Mouse (Mus musculus) intestine, embryonic 14.5 days (tissue): ENCODE measurements around the gene Cdkn1a. TPM values are rescaled to one million over a fixed set of nuclear protein-coding genes. Genes with fewer than 3 reads are reported as not detected.
"Not testable (repeated sequence)": the region's sequence is repeated elsewhere in the genome, so short reads cannot be mapped to it uniquely, and the experiment has no call there.

Source experiments
- ATAC-seq: fragments of 200-750 bp; cut with Nextera tagmentation; replicated peaks from 2 replicates; pipeline ENCODE4 v1.8.0; 2017; ENCODE audit warnings: low read depth, moderate number of reproducible peaks, moderate TSS enrichment, moderate library complexity; ENCODE audit not compliant: low FRiP score, low TSS enrichment
- DNase-seq: peaks from one replicate; pipeline ENCODE4 v3.0.0-alpha.2; 2018; ENCODE audit warnings: low spot score
- H3K27ac ChIP-seq: fragments of 300-500 bp; sonication (generic); 2 replicates; pipeline ENCODE4 v1.5.1; 2014; ENCODE audit warnings: low read depth, mild to moderate bottlenecking, control low read depth
- H3K27me3 ChIP-seq: fragments of 300-500 bp; sonication (generic); replicated peaks from 2 replicates; pipeline ENCODE4 v1.6.1; 2014; ENCODE audit warnings: low read length, control low read depth; ENCODE audit not compliant: control insufficient read depth, insufficient read depth
- H3K36me3 ChIP-seq: fragments of 300-500 bp; sonication (generic); 2 replicates; pipeline ENCODE4 v1.6.1; 2014; ENCODE audit warnings: low read length, control low read depth; ENCODE audit not compliant: control insufficient read depth, insufficient read depth
- H3K4me1 ChIP-seq: fragments of 300-500 bp; sonication (generic); replicated peaks from 2 replicates; pipeline ENCODE4 v1.6.1; 2014; ENCODE audit warnings: low read length, control low read depth, mixed read lengths; ENCODE audit not compliant: control insufficient read depth, insufficient read depth
- H3K4me2 ChIP-seq: fragments of 300-500 bp; sonication (generic); 2 replicates; pipeline ENCODE4 v1.6.1; 2014; ENCODE audit warnings: low read length
- H3K4me3 ChIP-seq: fragments of 300-500 bp; sonication (generic); 2 replicates; pipeline ENCODE4 v1.5.1; 2014; ENCODE audit warnings: low read depth, low read length, control low read depth, mixed read lengths
- H3K9ac ChIP-seq: fragments of 300-500 bp; sonication (generic); 2 replicates; pipeline ENCODE4 v1.6.1; 2014; ENCODE audit warnings: mild to moderate bottlenecking, low read length
- H3K9me3 ChIP-seq: fragments of 300-500 bp; sonication (generic); 2 replicates; pipeline ENCODE4 v1.6.1; 2016; ENCODE audit warnings: low read length, control low read depth; ENCODE audit not compliant: control insufficient read depth
- WGBS: fragments of 180-500 bp; shearing (Covaris S2); extraction: QIAGEN DNeasy Blood & Tissue Kit; methylation state at CpG from one replicate; pipeline ENCODE4 v1.1.7; 2014; 5-methylcytosine and 5-hydroxymethylcytosine counted together
- polyA plus RNA-seq: library from polyadenylated mRNA; unstranded; fragments of >200 nt; fragmentation: Nextera tagmentation; extraction: Ambion mirVana; gene quantifications from 2 replicates; pipeline ENCODE4 v1.2.1, GENCODE M21; 2014

Gene Cdkn1a
- 55.5 and 75.7 TPM in 2 replicates for polyA plus RNA-seq

DNA sequence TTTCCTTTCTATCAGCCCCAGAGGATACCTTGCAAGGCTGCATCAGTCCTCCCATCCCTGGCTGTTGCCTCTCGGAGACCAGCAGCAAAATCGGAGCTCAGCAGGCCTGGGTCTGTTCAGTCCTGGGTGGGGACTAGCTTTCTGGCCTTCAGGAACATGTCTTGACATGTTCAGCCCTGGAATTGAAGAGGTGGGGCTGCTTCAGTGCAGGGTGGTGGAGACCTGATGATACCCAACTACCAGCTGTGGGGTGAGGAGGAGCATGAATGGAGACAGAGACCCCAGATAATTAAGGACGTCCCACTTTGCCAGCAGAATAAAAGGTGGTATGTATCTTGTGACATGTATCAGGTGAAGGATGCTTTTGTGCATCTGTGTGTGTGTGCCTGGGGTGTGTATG lies at the start of gene Cdkn1a:
Gene Cdkn1a (plus strand): TSS at position 201 of the 400 bp plus-strand sequence.
- 61% methylated on average over 3 of the region's 3 CpGs for WGBS
- no peak within 1 kb of the TSS for H3K4me2 ChIP-seq
- H3K27me3 ChIP-seq, result peaks cover 15% of the 10 kb centered on the region
- H3K36me3 ChIP-seq, result no peaks in the 10 kb centered on the region
- no peak for DNase-seq
- no peaks in the 10 kb centered on the region for H3K9me3 ChIP-seq
- ATAC-seq, result no peak
- no peak within 1 kb of the TSS for H3K27ac ChIP-seq
- no peak within 1 kb of the TSS for H3K4me3 ChIP-seq
- H3K9ac ChIP-seq, result no peak within 1 kb of the TSS
- peaks cover 13% of the 10 kb centered on the region for H3K4me1 ChIP-seq

DNA sequence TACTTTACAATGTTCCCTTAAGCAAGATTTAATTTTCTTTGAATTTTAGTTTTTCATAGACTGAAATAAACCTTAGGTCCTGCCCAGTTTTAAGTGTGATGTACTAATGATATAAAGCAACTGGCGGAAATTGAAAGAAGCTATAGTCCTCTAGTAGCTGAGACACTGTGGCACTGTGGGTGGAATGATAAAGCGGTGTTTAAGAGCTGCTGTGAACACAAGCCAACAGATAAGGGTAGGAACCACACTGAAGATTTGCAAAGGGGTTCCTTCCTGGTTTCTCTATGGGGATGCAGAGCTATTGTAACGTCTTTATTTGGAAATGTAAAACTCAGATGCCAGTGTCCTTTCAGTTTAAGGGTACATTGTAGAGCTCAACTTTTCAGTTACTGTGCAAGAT lies 49.1 kb upstream of the Cdkn1a start:
- H3K27me3 ChIP-seq, H3K4me1 ChIP-seq, H3K9ac ChIP-seq, H3K4me3 ChIP-seq, ATAC-seq, H3K27ac ChIP-seq, DNase-seq, H3K4me2 ChIP-seq, H3K9me3 ChIP-seq: not testable (repeated sequence)
- WGBS, result 87% methylated on average over 3 of the region's 3 CpGs
- H3K36me3 ChIP-seq, result peaks cover 97% of the 10 kb centered on the region

DNA sequence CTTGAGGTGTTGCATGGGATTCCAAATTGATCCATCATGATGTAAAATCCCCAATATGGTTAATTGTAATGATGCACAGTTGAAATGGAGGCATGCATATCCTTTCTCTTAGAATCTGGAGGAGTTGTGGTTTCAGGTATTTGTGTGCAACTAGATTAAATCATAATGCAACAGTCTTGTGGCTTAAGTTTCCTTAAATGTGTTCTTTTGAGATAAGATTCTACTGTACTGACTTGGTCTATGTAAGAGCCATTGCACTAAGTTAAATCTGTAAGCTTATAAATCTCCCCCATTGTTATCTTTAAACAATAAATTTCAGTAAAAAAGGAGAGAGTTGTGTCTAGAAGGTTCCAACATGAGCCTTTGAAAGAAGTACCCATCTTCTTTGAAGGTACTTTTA lies 48.2 kb upstream of the Cdkn1a start:
- H3K27ac ChIP-seq, result no peak overlapping the region
- no peak for DNase-seq
- no peak overlapping the region for H3K4me2 ChIP-seq
- peaks cover 97% of the 10 kb centered on the region for H3K36me3 ChIP-seq
- no peaks in the 10 kb centered on the region for H3K27me3 ChIP-seq
- H3K9me3 ChIP-seq, result no peaks in the 10 kb centered on the region
- H3K9ac ChIP-seq, result no peak overlapping the region
- ATAC-seq, result no peak
- H3K4me1 ChIP-seq, result peaks cover under 1% of the 10 kb centered on the region; the same call in 1 of the 2 replicates
- no peak overlapping the region for H3K4me3 ChIP-seq

DNA sequence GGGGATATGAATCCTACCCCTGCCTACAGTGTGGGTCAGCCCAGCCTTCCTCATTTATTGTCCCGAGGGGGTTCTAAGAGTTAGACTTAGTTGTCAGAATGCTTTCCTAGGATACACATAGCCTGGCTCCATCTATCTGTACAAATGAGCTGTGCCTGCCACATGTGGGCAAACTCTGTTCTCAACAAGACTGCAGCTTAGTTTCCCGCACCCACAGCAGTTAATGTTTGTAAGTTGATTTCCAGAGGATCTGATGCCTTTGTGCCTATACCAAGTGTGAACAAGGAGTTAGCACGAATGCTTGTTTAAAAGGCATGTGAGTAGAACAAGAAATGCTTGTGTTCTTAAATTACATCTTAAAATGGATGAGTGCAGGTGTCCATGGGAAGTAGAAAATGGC lies 47.2 kb upstream of the Cdkn1a start:
- no peak overlapping the region for H3K4me3 ChIP-seq
- DNase-seq, result no peak
- WGBS, result 86% methylated on average over 3 of the region's 3 CpGs
- H3K36me3 ChIP-seq, result peaks cover 89% of the 10 kb centered on the region
- no peaks in the 10 kb centered on the region for H3K9me3 ChIP-seq
- no peaks in the 10 kb centered on the region for H3K27me3 ChIP-seq
- H3K27ac ChIP-seq, result no peak overlapping the region
- no peak overlapping the region for H3K4me2 ChIP-seq
- H3K9ac ChIP-seq, result no peak overlapping the region
- ATAC-seq, result no peak
- no peaks in the 10 kb centered on the region for H3K4me1 ChIP-seq

DNA sequence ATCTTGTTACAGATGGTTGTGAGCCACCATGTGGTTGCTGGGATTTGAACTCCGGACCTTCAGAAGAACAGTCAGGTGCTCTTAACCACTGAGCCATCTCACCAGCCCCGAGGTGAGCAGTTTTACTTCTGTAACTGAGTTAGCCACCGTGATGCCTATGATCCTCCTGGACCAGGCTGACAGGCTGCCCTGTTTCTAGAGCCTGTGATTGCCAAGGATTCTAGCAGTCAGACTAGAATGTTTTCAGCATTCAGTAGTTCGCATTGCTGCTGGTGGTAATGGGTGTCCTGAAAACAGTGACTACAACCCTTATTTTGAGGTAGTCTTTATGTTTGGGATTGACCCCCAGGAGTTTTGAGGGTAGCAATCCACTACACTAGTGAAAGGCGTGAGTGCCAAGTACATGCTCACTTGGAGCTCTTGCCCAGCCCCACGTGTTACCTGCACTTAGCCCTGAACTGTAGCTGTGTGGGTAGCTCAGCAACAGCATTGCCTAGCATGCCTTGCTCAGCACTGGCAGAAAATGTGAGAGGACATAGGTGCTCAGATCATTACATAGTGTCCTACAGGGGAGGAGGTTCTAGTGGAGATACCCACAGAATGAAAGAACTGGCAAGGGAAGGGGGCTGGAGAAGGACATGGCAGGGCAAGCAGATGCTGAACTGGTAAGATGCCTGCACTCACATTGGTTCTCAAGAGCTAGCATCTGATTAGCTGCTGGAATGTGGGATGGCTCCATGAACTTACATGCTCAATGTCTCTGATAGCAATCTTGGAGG lies 46.4 kb upstream of the Cdkn1a start:
- DNase-seq (peak; percentile 65), ATAC-seq (no peak)
- no peak overlapping the region for H3K4me3 ChIP-seq
- H3K27me3 ChIP-seq, result no peaks in the 10 kb centered on the region
- peaks cover 82% of the 10 kb centered on the region for H3K36me3 ChIP-seq
- H3K4me1 ChIP-seq, result no peaks in the 10 kb centered on the region; the same call in 1 of the 2 replicates
- WGBS, result 85% methylated on average over 6 of the region's 6 CpGs
- H3K9ac ChIP-seq, result no peak overlapping the region
- no peak overlapping the region for H3K27ac ChIP-seq
- no peaks in the 10 kb centered on the region for H3K9me3 ChIP-seq
- no peak overlapping the region for H3K4me2 ChIP-seq

DNA sequence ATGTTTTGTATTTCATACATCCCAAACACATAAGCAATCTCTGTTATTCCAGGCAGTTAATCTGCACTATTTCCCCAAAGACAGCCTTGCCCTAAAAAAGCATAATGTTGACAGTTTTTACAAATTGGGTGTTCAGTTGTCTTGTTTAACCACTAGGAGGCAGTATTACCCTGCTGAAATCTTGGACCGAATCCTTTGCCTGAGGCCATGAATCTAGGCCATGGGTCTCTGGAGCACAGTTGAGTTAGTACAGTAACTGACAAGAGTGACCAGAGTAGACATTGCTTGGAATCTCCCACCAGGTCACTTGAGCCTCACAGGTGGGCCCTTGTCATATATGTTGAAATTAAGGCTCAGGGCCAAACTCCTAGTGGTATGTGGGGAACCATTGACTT lies 45.9 kb upstream of the Cdkn1a start:
- Histone ChIP-seq H3K27me3 (no peaks in the 10 kb centered on the region), H3K4me1 (no peaks in the 10 kb centered on the region; the same call in 1 of the 2 replicates), H3K27ac (no peak overlapping the region), H3K36me3 (peaks cover 76% of the 10 kb centered on the region), H3K9me3 (no peaks in the 10 kb centered on the region), H3K4me3 (no peak overlapping the region), H3K9ac (no peak overlapping the region), H3K4me2 (no peak overlapping the region)
- ATAC-seq, result no peak
- 83% methylated on average over 1 of the region's 1 CpGs for WGBS
- DNase-seq, result peak; percentile 74

DNA sequence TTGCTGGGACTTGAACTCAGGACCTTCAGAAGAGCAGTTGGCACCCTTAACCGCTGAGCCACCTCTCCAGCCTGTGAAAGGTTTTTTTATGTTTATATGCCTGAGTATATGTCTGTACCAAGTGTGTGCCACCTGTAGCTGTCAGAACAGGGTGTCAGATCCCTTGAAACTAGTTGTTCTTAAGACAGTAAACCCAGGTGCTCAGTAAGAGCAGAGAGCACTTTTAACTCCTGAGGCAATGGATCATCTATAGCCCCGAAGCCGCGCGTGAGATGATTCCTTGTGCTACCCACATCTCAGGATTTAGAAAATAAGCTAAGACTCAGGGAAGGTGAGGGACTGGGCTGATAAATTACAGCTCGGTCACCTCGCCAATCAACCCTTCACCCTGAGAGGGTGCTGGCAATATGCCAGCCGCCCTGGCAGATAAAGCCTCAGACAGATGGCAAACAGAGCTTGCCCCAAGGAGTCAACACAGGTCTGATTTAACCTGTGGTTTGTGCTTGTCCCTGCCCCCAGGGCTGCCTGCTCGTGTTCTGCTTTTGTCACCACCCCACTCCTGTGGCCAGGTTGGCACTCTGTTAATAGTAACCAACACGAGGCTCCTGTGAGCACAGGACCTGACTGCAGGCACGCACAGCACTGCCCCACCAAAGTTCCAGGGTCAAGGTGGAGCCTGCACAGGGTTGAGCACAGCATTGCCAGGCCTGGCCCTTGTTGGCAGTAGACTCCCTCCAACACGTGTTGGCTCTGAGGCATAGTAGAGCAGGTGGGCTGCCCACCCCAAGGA lies 44.8 kb upstream of the Cdkn1a start:
- no peak overlapping the region for H3K27ac ChIP-seq
- WGBS, result 68% methylated on average over 12 of the region's 12 CpGs
- DNase-seq, result peak; percentile 75
- peaks cover 66% of the 10 kb centered on the region for H3K36me3 ChIP-seq
- H3K4me1 ChIP-seq, result peaks cover 4% of the 10 kb centered on the region; the same call in 1 of the 2 replicates
- H3K9ac ChIP-seq, result no peak overlapping the region
- no peaks in the 10 kb centered on the region for H3K27me3 ChIP-seq
- peak; percentile 7; the same call in 1 of the 2 replicates for ATAC-seq
- H3K9me3 ChIP-seq, result no peaks in the 10 kb centered on the region
- no peak overlapping the region for H3K4me3 ChIP-seq
- H3K4me2 ChIP-seq, result no peak overlapping the region

DNA sequence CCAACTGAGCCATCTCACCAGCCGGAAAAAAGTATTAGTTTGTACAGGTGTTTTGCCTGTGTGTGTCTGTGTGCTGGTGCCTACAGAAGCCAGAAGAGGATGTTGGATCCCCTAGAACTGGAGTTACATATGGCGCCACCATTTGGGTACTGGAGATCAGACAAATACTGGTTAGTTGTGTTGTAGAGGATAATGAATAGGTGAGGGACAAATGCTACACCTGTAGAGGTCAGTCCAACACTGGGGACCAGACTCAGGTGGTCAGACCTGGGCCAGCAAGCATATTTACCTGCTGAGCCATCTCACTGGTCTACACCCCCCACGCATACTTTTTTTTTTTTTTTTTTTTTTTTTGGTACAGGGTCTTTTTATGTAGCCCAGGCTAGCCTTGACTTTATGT lies 43.9 kb upstream of the Cdkn1a start:
- Histone ChIP-seq H3K9ac (no peak overlapping the region), H3K4me3 (no peak overlapping the region), H3K27me3 (no peaks in the 10 kb centered on the region), H3K4me2 (no peak overlapping the region), H3K4me1 (peaks cover 8% of the 10 kb centered on the region; the same call in 1 of the 2 replicates), H3K36me3 (peaks cover 60% of the 10 kb centered on the region), H3K9me3 (no peaks in the 10 kb centered on the region), H3K27ac (no peak overlapping the region)
- ATAC-seq (no peak), DNase-seq (no peak)
- 86% methylated on average over 3 of the region's 3 CpGs for WGBS
